Mouse (Mus musculus) embryo, embryonic 9.5 days (tissue): ENCODE results near the gene Atxn1.

Source experiments
- DNase-seq: peaks from one replicate; pipeline ENCODE4 v3.0.0-alpha.2; 2017; ENCODE audit errors: extremely low spot score

Gene Atxn1

GRCm38 (mm10) chr13:45530754-45531153 lies 434.1 kb downstream of the Atxn1 start:
- peak; percentile 24 for DNase-seq

GRCm38 (mm10) chr13:45528787-45529186 lies 436.0 kb downstream of the Atxn1 start:
- no peak for DNase-seq

GRCm38 (mm10) chr13:45527232-45527964 lies 437.4 kb downstream of the Atxn1 start:
- DNase-seq = no peak

- DNase-seq = peak; percentile 18
Observed at GRCm38 (mm10) chr13:45526230-45526629, 438.6 kb downstream of the Atxn1 start.

GRCm38 (mm10) chr13:45524791-45525435 lies 439.9 kb downstream of the Atxn1 start:
- no peak for DNase-seq

- no peak for DNase-seq
Observed at GRCm38 (mm10) chr13:45524305-45524704, 440.5 kb downstream of the Atxn1 start.

- peak; percentile 83 for DNase-seq
Observed at GRCm38 (mm10) chr13:45516501-45517393, 448.1 kb downstream of the Atxn1 start.

GRCm38 (mm10) chr13:45514832-45515422 lies 449.9 kb downstream of the Atxn1 start:
- no peak for DNase-seq

GRCm38 (mm10) chr13:45514115-45514514 lies 450.7 kb downstream of the Atxn1 start:
- DNase-seq = no peak

GRCm38 (mm10) chr13:45513009-45513984 lies 451.5 kb downstream of the Atxn1 start:
- no peak for DNase-seq

GRCm38 (mm10) chr13:45512531-45512930 lies 452.3 kb downstream of the Atxn1 start:
- no peak for DNase-seq

- no peak for DNase-seq
Observed at GRCm38 (mm10) chr13:45511706-45512435, 452.9 kb downstream of the Atxn1 start.

- DNase-seq = no peak
Observed at GRCm38 (mm10) chr13:45509366-45509765, 455.4 kb downstream of the Atxn1 start.

- DNase-seq = peak; percentile 27
Observed at GRCm38 (mm10) chr13:45508495-45508894, 456.3 kb downstream of the Atxn1 start.

- DNase-seq = peak; percentile 78
Observed at GRCm38 (mm10) chr13:45507274-45508229, 457.3 kb downstream of the Atxn1 start, which contains the start of gene Gmpr. TSS of gene Gmpr (plus strand) at chr13:45507444.

GRCm38 (mm10) chr13:45505546-45505945 lies 459.3 kb downstream of the Atxn1 start:
- DNase-seq = no peak

- DNase-seq = no peak
Observed at GRCm38 (mm10) chr13:45502791-45503190, 462.0 kb downstream of the Atxn1 start.

GRCm38 (mm10) chr13:45499906-45500305 lies 464.9 kb downstream of the Atxn1 start:
- no peak for DNase-seq
